Mouse (Mus musculus): ENCODE results near the gene Rcan3.

DNA sequence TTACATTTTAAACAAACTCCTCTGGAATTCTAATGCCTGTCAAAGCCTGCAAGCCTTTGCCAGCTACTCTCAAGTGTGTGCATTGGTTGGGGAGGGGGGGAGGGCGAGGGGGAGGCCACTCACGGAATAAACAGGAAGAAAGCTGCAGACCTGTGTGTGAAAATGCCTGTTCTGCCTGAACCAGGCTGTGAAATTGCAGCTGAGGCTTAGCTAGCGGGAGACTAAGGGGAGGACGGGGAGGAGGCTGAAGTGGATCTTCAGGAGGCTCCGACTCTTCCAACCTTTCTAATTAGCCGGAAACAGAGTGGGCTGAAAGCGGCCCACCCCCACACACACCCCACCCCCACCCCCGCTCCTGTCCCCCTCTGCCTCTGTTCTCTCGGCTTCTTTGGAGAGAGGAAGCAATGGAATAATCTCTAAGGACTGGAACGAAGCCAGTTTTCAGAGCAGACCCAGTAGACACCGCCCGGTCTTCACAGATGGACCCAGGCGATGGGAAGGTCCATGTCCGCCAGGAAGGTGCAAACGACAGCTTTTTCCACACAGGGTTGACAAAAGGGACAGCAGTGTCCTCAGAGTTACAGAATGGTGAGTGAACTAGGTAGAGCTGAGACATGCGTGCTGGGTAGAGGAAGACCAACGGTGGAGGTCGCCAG, 17.8 kb upstream of the Rcan3 start:
- TF ChIP-seq EP300 (IDR thresholded peaks at IDR 0.05; ENCODE audit: low read depth) (no peak), CTCF (IDR thresholded peaks at IDR 0.05; ENCODE audit: low read depth) (no peak)
